Mouse (Mus musculus) hindbrain, embryonic 16.5 days (tissue): ENCODE results near the gene Lcn12. TPM values are rescaled to one million over a fixed set of nuclear protein-coding genes. Genes with fewer than 3 reads are reported as not detected.
A peak's percentile ranks its signal among the peaks of the same experiment; 100 is the strongest.

Experiments used
- ATAC-seq: fragments of 200-750 bp; cut with Nextera tagmentation; 2 replicates; pipeline ENCODE4 v1.8.0; 2017; ENCODE audit warnings: moderate TSS enrichment, moderate library complexity
- H3K27ac ChIP-seq: fragments of 300-500 bp; sonication (generic); 2 replicates; pipeline ENCODE4 v1.5.1; 2014; ENCODE audit warnings: low read depth, mild to moderate bottlenecking, control low read depth, low read length, moderate library complexity
- H3K27me3 ChIP-seq: fragments of 300-500 bp; sonication (generic); replicated peaks from 2 replicates; pipeline ENCODE4 v1.6.1; 2014; ENCODE audit warnings: low read length; ENCODE audit not compliant: control insufficient read depth, insufficient read depth
- H3K36me3 ChIP-seq: fragments of 300-500 bp; sonication (generic); 2 replicates; pipeline ENCODE4 v1.6.1; 2014; ENCODE audit warnings: mild to moderate bottlenecking, low read length, moderate library complexity, mixed read lengths; ENCODE audit not compliant: control insufficient read depth, insufficient read depth
- H3K4me1 ChIP-seq: fragments of 300-500 bp; sonication (generic); 2 replicates; pipeline ENCODE4 v1.6.1; 2014; ENCODE audit warnings: low read depth, low read length; ENCODE audit not compliant: control insufficient read depth, insufficient read depth
- H3K4me2 ChIP-seq: fragments of 300-500 bp; sonication (generic); 2 replicates; pipeline ENCODE4 v1.6.1; 2014; ENCODE audit warnings: mild to moderate bottlenecking, low read length, control low read depth, moderate library complexity
- H3K4me3 ChIP-seq: fragments of 300-500 bp; sonication (generic); 2 replicates; pipeline ENCODE4 v1.5.1; 2014; ENCODE audit warnings: mild to moderate bottlenecking, low read length, control low read depth, moderate library complexity
- H3K9ac ChIP-seq: fragments of 300-500 bp; sonication (generic); 2 replicates; pipeline ENCODE4 v1.6.1; 2014; ENCODE audit warnings: low read depth, mild to moderate bottlenecking, control low read depth, low read length, moderate library complexity
- H3K9me3 ChIP-seq: fragments of 300-500 bp; sonication (generic); 2 replicates; pipeline ENCODE4 v1.6.1; 2014; ENCODE audit warnings: mild to moderate bottlenecking, low read length, moderate library complexity; ENCODE audit not compliant: control insufficient read depth
- WGBS: fragments of 180-500 bp; shearing (Covaris S2); extraction: QIAGEN DNeasy Blood & Tissue Kit; methylation state at CpG from one replicate; pipeline ENCODE4 v1.1.7; 2014; 5-methylcytosine and 5-hydroxymethylcytosine counted together
- polyA plus RNA-seq: library from polyadenylated mRNA; unstranded; fragments of >200 nt; fragmentation: Nextera tagmentation; extraction: Ambion mirVana; gene quantifications from 2 replicates; pipeline ENCODE4 v1.2.1, GENCODE M21; 2015

Gene Lcn12
- polyA plus RNA-seq, 1 experiment from 2014 or later, result not detected

GRCm38 (mm10) chr2:25506964-25507363 is 13.3 kb upstream of the Lcn12 start:
- H3K9me3 ChIP-seq, result no peaks in the 10 kb centered on the region
- H3K36me3 ChIP-seq, result peaks cover 22% of the 10 kb centered on the region
- no peak overlapping the region for H3K9ac ChIP-seq
- no peak overlapping the region for H3K4me2 ChIP-seq
- peaks cover 3% of the 10 kb centered on the region for H3K4me1 ChIP-seq
- WGBS, result 35% methylated on average over 5 of the region's 5 CpGs
- no peaks in the 10 kb centered on the region for H3K27me3 ChIP-seq
- no peak overlapping the region for H3K27ac ChIP-seq
- no peak overlapping the region for H3K4me3 ChIP-seq
- no peak for ATAC-seq

GRCm38 (mm10) chr2:25505860-25506259 is 12.1 kb upstream of the Lcn12 start:
- Histone ChIP-seq H3K9me3 (no peaks in the 10 kb centered on the region), H3K9ac (no peak overlapping the region), H3K4me3 (no peak overlapping the region), H3K27ac (no peak overlapping the region), H3K4me1 (peaks cover 10% of the 10 kb centered on the region), H3K27me3 (no peaks in the 10 kb centered on the region), H3K4me2 (no peak overlapping the region), H3K36me3 (peaks cover 22% of the 10 kb centered on the region)
- ATAC-seq, result no peak
- WGBS, result 97% methylated on average over 4 of the region's 4 CpGs

DNA sequence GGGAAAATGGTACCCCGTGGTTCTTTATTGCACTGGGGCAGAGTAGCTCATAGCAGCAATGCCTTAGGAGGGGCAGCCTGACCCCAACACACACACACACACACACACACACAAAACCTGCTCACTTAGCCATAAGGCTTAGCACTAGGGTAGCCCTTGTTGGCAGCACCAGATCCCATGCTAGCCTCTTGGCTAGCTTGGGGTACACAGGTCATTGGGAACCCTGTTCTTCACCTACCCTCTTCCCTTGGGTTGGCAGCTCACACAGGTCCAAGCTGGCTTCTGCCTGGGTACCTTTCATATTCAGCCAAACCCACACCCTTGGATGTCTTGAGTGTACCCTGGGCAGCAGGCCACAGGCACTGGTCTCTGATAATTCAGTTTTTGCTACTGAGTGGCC is 11.3 kb upstream of the Lcn12 start:
- Histone ChIP-seq H3K36me3 (peaks cover 22% of the 10 kb centered on the region), H3K27ac (no peak overlapping the region)
- no peak for ATAC-seq

DNA sequence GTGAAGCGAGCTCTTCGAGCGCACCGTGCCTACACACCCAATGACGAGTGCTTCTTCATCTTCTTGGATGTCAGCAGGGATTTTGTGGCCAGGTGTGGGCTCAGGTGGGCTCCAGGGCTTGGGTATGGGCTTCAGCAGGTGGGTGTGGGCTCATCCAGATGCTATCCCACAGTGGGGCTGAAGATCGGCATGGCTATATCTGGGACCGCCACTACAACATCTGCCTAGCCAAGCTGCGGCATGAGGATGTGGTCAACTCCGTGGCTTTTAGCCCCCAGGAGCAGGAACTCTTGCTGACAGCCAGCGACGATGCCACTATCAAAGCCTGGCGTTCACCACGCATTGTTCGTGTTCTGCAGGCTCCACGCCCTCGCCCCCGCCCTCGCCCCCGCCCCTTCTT is 10.8 kb upstream of the Lcn12 start:
- peaks cover 22% of the 10 kb centered on the region for H3K36me3 ChIP-seq
- 95% methylated on average over 19 of the region's 19 CpGs for WGBS
- no peak overlapping the region for H3K9ac ChIP-seq
- no peaks in the 10 kb centered on the region for H3K27me3 ChIP-seq
- no peak overlapping the region for H3K4me2 ChIP-seq
- no peak overlapping the region for H3K4me3 ChIP-seq
- no peaks in the 10 kb centered on the region for H3K9me3 ChIP-seq
- H3K27ac ChIP-seq, result no peak overlapping the region
- ATAC-seq, result no peak
- peaks cover 14% of the 10 kb centered on the region for H3K4me1 ChIP-seq

More for the DNA sequence above, 11.3 kb upstream of the Lcn12 start:
- peaks cover 13% of the 10 kb centered on the region for H3K4me1 ChIP-seq
- H3K9me3 ChIP-seq, result no peaks in the 10 kb centered on the region
- no peaks in the 10 kb centered on the region for H3K27me3 ChIP-seq
- no peak overlapping the region for H3K9ac ChIP-seq
- H3K4me2 ChIP-seq, result no peak overlapping the region
- 89% methylated on average over 1 of the region's 1 CpGs for WGBS
- no peak overlapping the region for H3K4me3 ChIP-seq

GRCm38 (mm10) chr2:25502726-25503125 is 9.0 kb upstream of the Lcn12 start:
- H3K9me3 ChIP-seq, result no peaks in the 10 kb centered on the region
- H3K9ac ChIP-seq, result no peak overlapping the region
- peaks cover 14% of the 10 kb centered on the region for H3K4me1 ChIP-seq
- no peaks in the 10 kb centered on the region for H3K27me3 ChIP-seq
- H3K4me2 ChIP-seq, result no peak overlapping the region
- H3K36me3 ChIP-seq, result peaks cover 22% of the 10 kb centered on the region
- H3K4me3 ChIP-seq, result no peak overlapping the region
- H3K27ac ChIP-seq, result no peak overlapping the region
- no peak for ATAC-seq
- 82% methylated on average over 3 of the region's 3 CpGs for WGBS

DNA sequence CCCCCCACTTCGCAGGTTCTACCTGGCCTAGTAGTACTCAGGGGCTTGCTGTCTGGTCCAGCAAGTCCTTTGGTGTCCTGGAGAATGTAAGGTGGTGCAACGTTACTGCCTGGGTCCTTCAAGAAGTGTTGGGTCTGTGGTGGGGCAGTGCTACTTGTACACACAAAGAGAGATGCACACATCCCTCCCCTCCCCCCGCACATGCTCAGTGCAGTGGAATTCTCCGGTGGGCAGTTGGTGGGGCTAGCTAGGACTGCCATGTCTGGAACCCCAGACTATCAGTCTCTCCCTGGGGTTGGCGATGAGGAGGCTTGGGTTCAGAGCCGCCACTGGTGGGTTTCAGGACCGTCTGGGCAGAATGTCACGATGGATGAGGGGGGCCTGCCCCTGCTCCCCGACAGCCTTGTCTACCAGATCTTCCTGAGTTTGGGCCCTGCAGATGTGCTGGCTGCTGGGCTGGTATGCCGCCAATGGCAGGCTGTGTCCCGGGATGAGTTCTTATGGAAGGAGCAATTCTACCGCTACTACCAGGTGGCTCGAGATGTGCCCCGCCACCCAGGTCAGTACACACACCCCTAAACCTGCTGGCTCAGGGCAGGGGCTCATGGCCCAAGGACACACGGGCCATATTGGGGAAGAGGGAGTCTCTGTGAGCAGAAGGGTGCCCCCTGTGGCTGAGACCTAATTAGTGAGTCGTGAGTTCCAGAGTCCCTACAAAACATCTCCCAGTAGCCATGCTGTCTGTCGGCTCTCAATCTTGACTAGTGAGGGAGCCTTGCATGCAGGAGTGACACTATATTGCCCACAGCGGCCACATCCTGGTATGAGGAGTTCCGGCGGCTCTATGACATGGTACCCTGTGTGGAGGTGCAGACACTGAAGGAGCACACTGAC is 8.1 kb upstream of the Lcn12 start, which contains the start of gene C8g:
C8g (minus strand) TSS at position 127 of the 894 bp plus-strand sequence.
- Histone ChIP-seq H3K27me3 (no peaks in the 10 kb centered on the region), H3K27ac (peak within 1 kb of the TSS; percentile 75), H3K36me3 (peaks cover 22% of the 10 kb centered on the region), H3K4me3 (peak within 1 kb of the TSS; percentile 76), H3K9me3 (no peaks in the 10 kb centered on the region), H3K4me1 (peaks cover 14% of the 10 kb centered on the region), H3K4me2 (peak within 1 kb of the TSS; percentile 87), H3K9ac (peak within 1 kb of the TSS; percentile 82)
- 76% methylated on average over 19 of the region's 20 CpGs for WGBS
- peak; percentile 2; the same call in 1 of the 2 replicates for ATAC-seq

- H3K9me3 ChIP-seq, result no peaks in the 10 kb centered on the region
- H3K27ac ChIP-seq, result peak within 1 kb of the TSS; percentile 75
- H3K4me2 ChIP-seq, result peak within 1 kb of the TSS; percentile 87
- H3K36me3 ChIP-seq, result peaks cover 18% of the 10 kb centered on the region
- H3K9ac ChIP-seq, result peak within 1 kb of the TSS; percentile 82
- no peaks in the 10 kb centered on the region for H3K27me3 ChIP-seq
- ATAC-seq, result peak; percentile 92
- peak within 1 kb of the TSS; percentile 76 for H3K4me3 ChIP-seq
- H3K4me1 ChIP-seq, result peaks cover 14% of the 10 kb centered on the region
- WGBS, result 2% methylated on average over 22 of the region's 44 CpGs
Measured at GRCm38 (mm10) chr2:25500576-25501405, 7.1 kb upstream of the Lcn12 start, which contains the start of gene Fbxw5. Fbxw5 (plus strand) TSS chr2:25500750.

GRCm38 (mm10) chr2:25500071-25500575 is 6.4 kb upstream of the Lcn12 start:
- 69% methylated on average over 6 of the region's 6 CpGs for WGBS

More at GRCm38 (mm10) chr2:25500071-25500575, 6.4 kb upstream of the Lcn12 start:
- Histone ChIP-seq H3K4me1 (peaks cover 14% of the 10 kb centered on the region), H3K27ac (peak overlapping the region; percentile 73), H3K9me3 (no peaks in the 10 kb centered on the region), H3K9ac (peak overlapping the region; percentile 65), H3K36me3 (peaks cover 13% of the 10 kb centered on the region), H3K27me3 (no peaks in the 10 kb centered on the region), H3K4me3 (peak overlapping the region; percentile 76), H3K4me2 (peak overlapping the region; percentile 87)
- ATAC-seq, result peak; percentile 7
